Mouse (Mus musculus) spleen, adult 18-20 months (tissue): Measurements from ENCODE around the gene Fam3b.

Experiments
- DNase-seq, 2 experiments: peaks; one replicate each; pipeline ENCODE4 v3.0.0; 2022; ENCODE audit warnings: mixed read lengths in 2 of 2

Gene Fam3b

GRCm38 (mm10) chr16:97514099-97514940 is at the start of gene Fam3b:
TSS of gene Fam3b (minus strand) at chr16:97514816.
- no peak for DNase-seq

- DNase-seq: no peak
Measured at GRCm38 (mm10) chr16:97544340-97544739, 29.7 kb upstream of the Fam3b start.

GRCm38 (mm10) chr16:97536859-97537258 is 22.2 kb upstream of the Fam3b start:
- DNase-seq: no peak

- DNase-seq: peak; percentile 39 to 69
Measured at GRCm38 (mm10) chr16:97535808-97536413, 21.3 kb upstream of the Fam3b start.

- DNase-seq: peak in 1 of 2 experiments; percentile 26
Measured at GRCm38 (mm10) chr16:97534876-97535461, 20.4 kb upstream of the Fam3b start.

- DNase-seq: no peak
Measured at GRCm38 (mm10) chr16:97534448-97534847, 19.8 kb upstream of the Fam3b start.

- no peak for DNase-seq
Measured at GRCm38 (mm10) chr16:97533751-97534150, 19.1 kb upstream of the Fam3b start.

GRCm38 (mm10) chr16:97533126-97533525 is 18.5 kb upstream of the Fam3b start:
- no peak for DNase-seq

GRCm38 (mm10) chr16:97529241-97529640 is 14.6 kb upstream of the Fam3b start:
- DNase-seq: no peak

GRCm38 (mm10) chr16:97523024-97523423 is 8.4 kb upstream of the Fam3b start:
- DNase-seq: peak in 1 of 2 experiments; percentile 31

GRCm38 (mm10) chr16:97521983-97522382 is 7.4 kb upstream of the Fam3b start:
- DNase-seq: no peak

GRCm38 (mm10) chr16:97516341-97516740 is 1.7 kb upstream of the Fam3b start:
- no peak for DNase-seq

GRCm38 (mm10) chr16:97512347-97512751 is 2.3 kb downstream of the Fam3b start:
- no peak for DNase-seq

GRCm38 (mm10) chr16:97511495-97511894 is 3.1 kb downstream of the Fam3b start:
- no peak for DNase-seq

- DNase-seq: no peak
Measured at GRCm38 (mm10) chr16:97510849-97511248, 3.8 kb downstream of the Fam3b start.

GRCm38 (mm10) chr16:97507783-97508182 is 6.8 kb downstream of the Fam3b start:
- DNase-seq: no peak

GRCm38 (mm10) chr16:97504793-97505192 is 9.8 kb downstream of the Fam3b start:
- no peak for DNase-seq

GRCm38 (mm10) chr16:97503849-97504248 is 10.8 kb downstream of the Fam3b start:
- no peak for DNase-seq

- no peak for DNase-seq
Measured at GRCm38 (mm10) chr16:97500901-97501300, 13.7 kb downstream of the Fam3b start.

- no peak for DNase-seq
Measured at GRCm38 (mm10) chr16:97499450-97499849, 15.2 kb downstream of the Fam3b start.

- DNase-seq: no peak
Measured at GRCm38 (mm10) chr16:97498139-97498538, 16.5 kb downstream of the Fam3b start.

GRCm38 (mm10) chr16:97497682-97498081 is 16.9 kb downstream of the Fam3b start:
- DNase-seq: no peak

- DNase-seq: no peak
Measured at GRCm38 (mm10) chr16:97496026-97496425, 18.6 kb downstream of the Fam3b start.

- DNase-seq: no peak
Measured at GRCm38 (mm10) chr16:97492369-97492768, 22.2 kb downstream of the Fam3b start.
